In the genomic region with DNA sequence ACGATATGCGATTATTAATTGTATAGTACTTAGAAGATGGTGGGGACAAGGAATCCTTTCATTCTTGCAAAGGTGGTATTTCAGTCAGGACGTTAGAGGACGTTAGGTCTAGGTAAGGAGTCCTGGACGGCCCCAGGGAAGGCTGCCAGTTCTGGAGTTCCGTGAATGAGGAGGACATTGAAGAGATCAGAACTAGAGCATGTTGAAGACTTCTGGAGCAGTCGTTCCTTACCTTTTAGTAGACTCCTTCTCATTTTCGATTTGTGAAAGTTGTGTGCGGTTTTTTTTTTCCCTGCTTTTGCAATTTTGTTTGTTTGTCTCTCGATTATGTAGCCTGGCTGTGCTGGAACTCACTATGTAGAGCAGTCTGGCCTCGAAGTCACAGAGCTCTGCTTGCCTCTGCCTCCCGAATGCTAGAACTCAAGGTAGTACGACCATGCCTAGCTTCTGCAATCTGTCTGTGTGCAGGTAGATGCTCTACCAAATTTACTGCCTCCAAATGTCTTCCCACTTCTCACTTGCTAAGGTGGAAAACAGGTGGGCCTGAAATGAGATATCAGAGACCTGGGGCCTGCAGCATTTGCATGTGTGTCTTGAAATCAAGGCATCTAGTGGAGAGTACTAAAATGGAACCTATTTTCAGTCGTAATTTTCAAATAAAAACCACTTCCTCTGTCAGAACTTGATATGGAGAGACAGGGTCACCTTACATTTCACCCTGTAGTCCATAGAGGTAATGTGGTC, we compare ENCODE assay signal across 8 mouse cellular contexts. TPM values are rescaled to one million over a fixed set of nuclear protein-coding genes. Genes with fewer than 3 reads are reported as not detected.
A peak's percentile ranks its signal among the peaks of the same experiment; 100 is the strongest.
DNase-seq lines count a peak whose midpoint lies in the region; ATAC-seq and TF ChIP-seq lines count a peak whose summit lies in the region.

No protein-coding gene starts in this region.

- no peak for DNase-seq in heart, postnatal 10 days
- no peak for DNase-seq in G1E (ENCODE audit: low spot score)
- DNase-seq in forebrain, embryonic 14.5 days (ENCODE audit: low spot score), result no peak
- DNase-seq in right cerebral cortex, postnatal 36 days (ENCODE audit: low spot score in 2 of 2), result no peak
- no peak for DNase-seq in layer of hippocampus, adult 18-20 months (ENCODE audit: low spot score in 2 of 2)
- DNase-seq in spleen, postnatal 14 days (ENCODE audit: low spot score in 2 of 2), result no peak

- peak overlapping the region; percentile 88 for H3K9ac ChIP-seq in heart, embryonic 15.5 days
- peak overlapping the region; percentile 93 for H3K9ac ChIP-seq in forebrain, embryonic 14.5 days (ENCODE audit: low read length)
- peak overlapping the region; percentile 99 for H3K9ac ChIP-seq in liver, embryonic 15.5 days

- WGBS in heart, embryonic 15.5 days, result 30% methylated on average over 14 of the region's 14 CpGs
- 39% methylated on average over 14 of the region's 14 CpGs for WGBS in forebrain, embryonic 14.5 days
- WGBS in liver, embryonic 15.5 days (ENCODE audit: insufficient replicate concordance), result 19% methylated on average over 14 of the region's 14 CpGs

- peak overlapping the region; percentile 85 for H3K4me3 ChIP-seq in heart, embryonic 15.5 days
- peak overlapping the region; percentile 87 for H3K4me3 ChIP-seq in G1E (ENCODE audit: low read depth, low read length)
- peak overlapping the region; percentile 95 for H3K4me3 ChIP-seq in forebrain, embryonic 14.5 days (ENCODE audit: low read depth, low read length)
- H3K4me3 ChIP-seq in liver, embryonic 15.5 days (replicated peaks), result peak overlapping the region; percentile 97

- peaks cover 29% of the 10 kb centered on the region for H3K4me1 ChIP-seq in heart, embryonic 15.5 days (replicated peaks)
- H3K4me1 ChIP-seq in G1E (ENCODE audit: insufficient read depth, low read depth, low read length), result peaks cover 55% of the 10 kb centered on the region
- H3K4me1 ChIP-seq in forebrain, embryonic 14.5 days (ENCODE audit: control insufficient read depth, insufficient read depth, low read length), result peaks cover 15% of the 10 kb centered on the region
- H3K4me1 ChIP-seq in liver, embryonic 15.5 days (replicated peaks), result peaks cover 66% of the 10 kb centered on the region

- peak overlapping the region; percentile 65 for H3K4me2 ChIP-seq in heart, embryonic 15.5 days
- peak overlapping the region; percentile 77 for H3K4me2 ChIP-seq in forebrain, embryonic 14.5 days (ENCODE audit: low read length)
- peak overlapping the region; percentile 86 for H3K4me2 ChIP-seq in liver, embryonic 15.5 days

- intact Hi-C loops in heart, postnatal 10 days (cut with DNase I), result loop anchor here (2.0 kb wide), 1 partner anchor 115 kb away; a partner anchor contains a TSS

- H3K9me3 ChIP-seq in heart, embryonic 15.5 days (replicated peaks), result no peaks in the 10 kb centered on the region
- no peaks in the 10 kb centered on the region for H3K9me3 ChIP-seq in G1E (replicated peaks)
- H3K9me3 ChIP-seq in forebrain, embryonic 14.5 days (replicated peaks; ENCODE audit: control insufficient read depth, low read length), result no peaks in the 10 kb centered on the region
- H3K9me3 ChIP-seq in liver, embryonic 15.5 days (replicated peaks), result no peaks in the 10 kb centered on the region

- TF ChIP-seq CTCF in G1E (IDR thresholded peaks at IDR 0.05; ENCODE audit: low read depth, low read length), result no peak

- 0 out of 2 replicates have a peak overlapping the region, but pooled peaks have one; percentile 93 for H3K27ac ChIP-seq in heart, embryonic 15.5 days
- no peak overlapping the region for H3K27ac ChIP-seq in forebrain, embryonic 14.5 days (ENCODE audit: low read depth, low read length)
- peak overlapping the region; percentile 96 for H3K27ac ChIP-seq in liver, embryonic 15.5 days (replicated peaks)

- H3K27me3 ChIP-seq in heart, embryonic 15.5 days, result no peaks in the 10 kb centered on the region
- no peaks in the 10 kb centered on the region for H3K27me3 ChIP-seq in G1E (ENCODE audit: insufficient read depth, low read length)
- no peaks in the 10 kb centered on the region for H3K27me3 ChIP-seq in forebrain, embryonic 14.5 days (replicated peaks; ENCODE audit: control insufficient read depth, insufficient read depth, low read length)
- no peaks in the 10 kb centered on the region for H3K27me3 ChIP-seq in liver, embryonic 15.5 days

- ATAC-seq in heart, embryonic 15.5 days (replicated peaks; ENCODE audit: insufficient number of reproducible peaks, insufficient read depth, low FRiP score, low read depth), result no peak
- ATAC-seq in G1E (ENCODE audit: extremely low read depth, insufficient number of reproducible peaks, low FRiP score, poor library complexity, severe bottlenecking), result no peak
- ATAC-seq in forebrain, embryonic 14.5 days, result no peak
- ATAC-seq in liver, embryonic 15.5 days (ENCODE audit: insufficient read depth), result no peak

- H3K36me3 ChIP-seq in heart, embryonic 15.5 days, result no peaks in the 10 kb centered on the region
- peaks cover 39% of the 10 kb centered on the region for H3K36me3 ChIP-seq in G1E (replicated peaks)
- no peaks in the 10 kb centered on the region for H3K36me3 ChIP-seq in forebrain, embryonic 14.5 days (ENCODE audit: control insufficient read depth, insufficient read depth, low read length)
- 0 out of 2 replicates have a peak, but pooled peaks cover 2% of the 10 kb centered on the region for H3K36me3 ChIP-seq in liver, embryonic 15.5 days (replicated peaks)

RNA-seq across cellular contexts. Expression of a gene that starts 1.2 kb away (rescaled TPM):
- 9.5 and 14.1 TPM in 2 replicates for polyA plus RNA-seq in heart, embryonic 15.5 days (2015; fragmentation: Nextera tagmentation; extraction: Ambion mirVana)
- total RNA-seq in heart, postnatal 10 days (2021), result 10 to 100 TPM; 18.6 to 21.3 TPM
- total RNA-seq in G1E (2014; fragmentation: Nextera tagmentation) (27.6 and 29.0 TPM in 2 replicates), G1E (2017) (25.7 and 29.4 TPM in 2 replicates)
- polyA plus RNA-seq in G1E (2012), result 7.9 and 8.2 TPM in 2 replicates
- 8.1 and 8.2 TPM in 2 replicates for polyA plus RNA-seq in forebrain, embryonic 14.5 days (2014; fragmentation: Nextera tagmentation; extraction: Ambion mirVana)
- 7.2 and 8.1 TPM in 2 replicates for polyA plus RNA-seq in liver, embryonic 15.5 days (2015; fragmentation: Nextera tagmentation; extraction: Ambion mirVana)
- 10 to 100 TPM; 61.3 to 65.7 TPM for total RNA-seq in layer of hippocampus, adult 18-20 months (2021)
